Mouse (Mus musculus) CD4-positive helper T cell, adult 2 months (primary cell): ENCODE results near the gene Mcf2l.

Experiments used
- DNase-seq: peaks from one replicate; pipeline ENCODE4 v3.0.0-alpha.2; 2012; ENCODE audit warnings: low read depth, missing footprints, low spot score

The Mcf2l gene

DNA sequence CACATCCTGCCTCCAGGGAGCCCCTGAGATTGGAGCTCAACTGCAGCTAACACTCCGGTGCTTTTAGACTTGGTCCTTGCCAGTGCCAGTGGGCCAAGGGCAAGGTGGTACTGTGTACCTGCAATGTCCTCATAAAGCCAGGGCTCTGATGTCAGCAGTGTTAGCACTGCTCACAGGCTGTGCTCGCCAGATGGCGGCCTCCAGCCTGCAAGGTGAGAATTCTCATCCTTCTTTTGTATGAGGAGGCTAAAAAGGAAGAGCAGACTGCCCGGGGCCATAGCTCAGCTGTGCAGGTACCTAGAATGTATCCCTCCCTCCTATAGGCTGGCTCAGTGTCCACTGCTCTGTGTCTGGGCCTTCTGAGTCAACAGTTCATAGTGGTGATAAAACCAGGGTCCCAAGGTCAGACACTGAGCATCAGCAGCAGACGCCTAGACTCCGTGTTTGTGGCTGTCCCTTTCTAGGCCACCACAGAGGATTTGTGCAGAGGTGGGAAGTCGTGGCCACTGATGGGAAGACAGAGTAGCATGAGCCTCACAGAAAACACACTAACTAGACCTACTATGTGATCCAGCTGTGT, 77.5 kb downstream of the Mcf2l start:
- no peak for DNase-seq

DNA sequence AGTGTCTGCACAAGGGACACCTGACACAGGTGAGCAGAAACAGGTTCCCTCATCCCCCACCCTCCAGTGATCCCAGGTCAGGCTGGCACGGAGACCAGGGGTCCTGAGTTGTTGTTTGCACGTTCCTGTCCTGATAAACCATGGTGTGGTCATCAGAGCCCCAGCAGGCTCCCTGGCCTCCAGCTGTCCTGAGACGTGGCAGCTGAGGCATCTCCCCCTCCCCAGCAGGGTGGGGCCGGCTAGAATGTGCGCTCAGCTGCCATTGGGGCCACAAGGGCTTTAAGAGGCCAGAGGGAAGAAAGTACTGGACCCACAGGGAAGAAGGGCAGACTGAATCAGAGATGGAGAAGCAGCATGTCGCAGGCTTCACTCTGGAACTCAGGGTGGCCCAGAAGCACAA, 79.1 kb downstream of the Mcf2l start:
- no peak for DNase-seq

DNA sequence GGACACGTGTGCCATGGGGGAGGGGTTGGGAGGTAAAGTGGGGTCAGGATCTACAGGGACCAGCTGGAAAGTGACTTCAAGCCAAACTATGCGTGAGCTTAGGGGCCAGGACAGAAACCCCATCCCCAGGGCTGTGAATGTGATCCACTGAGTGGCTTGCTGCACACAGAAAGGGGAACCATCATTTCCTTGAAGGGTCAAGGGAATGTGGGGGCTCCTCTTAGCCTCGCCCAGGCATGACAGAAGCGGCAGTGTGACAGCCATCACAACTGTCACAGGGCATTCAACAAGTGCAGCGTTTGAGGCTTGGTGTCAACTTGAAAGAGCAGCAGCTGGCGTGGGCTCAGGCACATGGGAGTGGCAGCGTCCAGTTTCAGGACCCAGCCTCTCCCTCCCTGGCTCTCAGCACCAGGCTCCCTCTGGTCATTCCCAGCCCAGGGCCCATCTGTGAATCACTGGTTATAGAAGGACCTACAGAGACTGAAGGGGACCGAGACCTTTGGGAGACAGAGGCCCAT, 81.8 kb downstream of the Mcf2l start:
- DNase-seq = no peak

DNA sequence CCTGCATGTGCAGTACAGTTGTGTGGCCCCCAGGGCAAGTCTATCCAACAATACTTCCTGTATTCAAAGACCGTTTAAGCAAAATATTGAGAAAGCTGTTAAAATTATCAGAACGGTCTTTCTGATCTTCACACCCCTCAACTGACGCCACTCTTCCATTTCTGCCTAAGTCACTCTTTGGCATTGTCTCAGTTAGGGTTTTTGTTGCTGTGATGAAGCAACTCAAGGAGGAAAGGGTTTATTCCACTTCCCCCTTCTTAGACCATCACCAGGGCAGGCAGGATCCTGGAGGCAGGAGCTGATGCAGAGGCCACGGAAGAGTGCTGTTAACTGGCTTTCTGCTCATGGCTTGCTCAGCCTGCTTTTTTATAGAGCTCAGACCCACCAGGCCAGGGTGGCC, 82.3 kb downstream of the Mcf2l start:
- no peak for DNase-seq

DNA sequence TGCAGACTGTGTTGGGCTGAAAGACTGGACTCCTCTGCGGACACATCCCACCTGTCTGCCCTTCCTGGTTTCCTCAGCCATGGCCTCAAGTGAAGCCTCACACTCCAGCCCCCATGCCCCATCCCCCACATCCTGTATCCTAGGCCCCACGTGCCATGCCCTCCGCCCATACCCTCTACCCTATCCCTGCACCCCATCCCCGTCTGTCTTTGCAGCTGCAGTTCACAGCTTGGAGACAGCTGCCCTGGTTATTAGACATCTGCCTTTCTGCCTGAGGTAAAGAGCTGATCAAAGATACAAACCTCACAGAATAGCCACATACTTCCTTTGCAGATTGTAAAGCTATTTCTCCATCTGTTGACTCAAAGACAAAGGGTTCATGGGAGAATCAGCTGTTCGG, 83.3 kb downstream of the Mcf2l start:
- no peak for DNase-seq

DNA sequence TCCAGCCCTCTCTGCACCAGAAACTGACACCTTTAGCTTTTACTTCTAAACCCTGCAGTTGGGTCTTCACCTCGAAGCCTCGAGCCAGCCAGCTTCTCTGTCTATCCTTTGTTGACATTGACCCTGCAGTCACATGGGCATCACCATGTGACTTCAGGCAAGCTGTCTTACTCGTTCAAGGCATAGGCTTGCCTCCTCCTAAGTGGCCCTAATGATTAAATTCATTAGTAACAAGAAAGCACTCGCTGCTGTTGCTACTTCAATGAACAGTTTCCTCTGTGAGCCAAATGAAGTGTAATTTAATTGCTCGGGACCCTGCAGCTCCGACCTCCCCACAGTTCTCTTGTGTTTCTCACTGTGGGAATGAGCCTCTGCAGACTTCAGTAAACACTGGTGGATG, 83.8 kb downstream of the Mcf2l start:
- DNase-seq = no peak

DNA sequence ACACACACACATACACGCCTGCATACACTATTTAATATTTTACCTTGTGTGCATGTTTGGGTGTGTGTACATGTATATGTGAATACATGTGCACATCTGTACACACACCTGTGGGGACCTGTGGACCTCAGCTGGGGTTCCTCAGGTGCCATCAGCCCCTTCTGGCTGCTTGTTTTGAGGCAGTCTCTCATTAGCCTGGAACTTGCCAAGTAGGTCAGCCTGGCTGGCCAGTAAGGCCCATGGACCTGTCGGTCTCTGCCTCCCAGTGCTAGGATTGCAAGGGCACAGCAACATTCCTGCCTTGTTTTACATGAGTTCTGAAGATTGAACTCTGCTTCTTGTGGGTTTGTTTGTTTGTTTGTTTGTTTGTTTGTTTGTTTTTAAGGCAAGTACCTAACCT, 87.0 kb downstream of the Mcf2l start:
- DNase-seq = no peak

DNA sequence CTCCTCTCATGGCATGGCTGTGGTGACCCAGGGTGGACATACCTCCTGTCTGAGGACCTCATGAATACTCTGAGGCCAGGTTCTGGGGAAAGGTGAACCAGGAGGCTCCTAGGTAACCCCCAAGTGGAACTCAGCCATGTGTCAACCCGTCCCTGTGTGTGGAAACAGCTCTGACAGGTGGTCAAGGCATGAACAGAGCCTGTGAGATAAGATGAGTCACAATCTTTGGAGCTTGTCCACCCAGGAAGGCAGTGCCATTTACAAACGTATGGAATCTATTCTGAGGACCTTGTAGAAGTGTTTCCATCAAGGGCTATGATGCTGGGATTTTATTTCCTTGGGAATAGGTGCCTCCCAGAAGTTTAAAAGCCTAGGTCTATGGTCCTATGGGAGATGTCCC, 87.6 kb downstream of the Mcf2l start:
- DNase-seq = no peak

DNA sequence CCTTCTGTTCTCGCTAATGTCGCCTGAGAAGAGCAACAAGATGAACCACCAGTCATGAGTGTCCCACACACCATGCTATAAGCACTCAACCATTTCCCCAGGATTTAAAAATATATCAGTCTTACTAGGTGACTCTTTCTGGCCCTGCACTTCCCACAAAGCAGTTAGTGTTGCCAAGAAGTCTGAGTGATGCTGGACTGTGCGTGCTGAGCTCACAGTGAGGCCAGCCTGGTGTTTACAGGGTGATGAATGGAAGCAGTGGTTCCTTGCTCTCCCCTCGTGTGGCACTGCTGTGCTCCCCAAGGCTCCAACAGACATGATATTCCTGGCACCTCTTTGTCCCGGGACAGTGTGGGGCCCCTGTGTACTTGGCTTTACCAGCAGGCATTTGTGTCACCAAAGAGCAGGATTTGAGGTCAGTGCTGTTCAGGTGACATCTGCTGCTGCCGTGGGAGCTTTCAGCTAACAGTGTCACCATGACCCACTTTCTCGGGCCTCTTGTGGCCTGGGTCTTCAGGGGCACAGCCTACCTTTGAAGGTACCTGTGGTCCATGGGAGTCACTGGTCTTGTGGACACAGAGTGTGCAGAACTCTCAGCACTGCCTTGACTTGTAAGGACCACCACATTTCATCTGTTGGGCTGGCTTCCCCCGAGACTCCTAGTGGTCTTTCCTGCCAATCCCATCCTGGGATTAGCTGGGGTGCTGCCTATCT, 88.4 kb downstream of the Mcf2l start:
- DNase-seq = no peak

DNA sequence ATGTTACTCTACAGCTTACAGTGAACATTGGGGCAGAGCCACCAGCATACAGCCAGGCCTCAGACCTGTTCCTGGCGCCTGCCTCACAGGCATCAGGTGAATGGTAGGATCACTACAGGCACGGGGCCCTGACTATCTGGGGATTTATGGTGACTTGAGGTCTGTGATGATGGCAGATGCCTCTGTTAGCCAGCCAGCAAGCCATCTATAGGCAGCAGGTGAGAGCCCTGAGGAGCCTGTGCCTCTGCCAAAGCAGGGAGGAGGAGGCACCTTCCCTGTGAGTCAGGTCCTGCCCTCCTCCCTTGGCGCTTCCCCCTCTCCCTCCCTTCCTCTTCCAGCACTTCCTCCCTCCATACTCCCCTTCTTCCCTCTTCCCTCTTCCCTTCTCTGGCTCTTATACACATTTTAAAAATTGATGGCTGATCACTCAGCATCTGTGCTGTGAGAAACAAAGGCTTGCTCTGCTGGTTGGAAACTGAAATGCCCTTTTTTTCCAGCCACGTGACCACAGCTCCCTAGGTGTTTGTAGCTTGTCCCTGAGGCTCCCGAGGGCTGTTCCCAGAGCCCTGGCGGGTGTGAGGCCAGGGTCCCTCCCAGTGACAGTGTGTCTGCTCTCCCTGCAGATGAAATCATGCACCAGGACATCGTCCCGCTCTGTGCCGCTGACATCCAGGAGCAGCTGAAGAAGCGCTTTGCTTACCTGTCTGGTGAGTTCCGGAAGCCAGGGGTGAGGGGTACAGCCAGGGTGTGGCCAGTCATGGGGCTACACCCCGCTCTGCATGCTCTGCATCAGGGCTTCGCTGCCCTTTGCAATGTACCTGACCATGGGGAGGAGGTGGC, 89.2 kb downstream of the Mcf2l start:
- no peak for DNase-seq

DNA sequence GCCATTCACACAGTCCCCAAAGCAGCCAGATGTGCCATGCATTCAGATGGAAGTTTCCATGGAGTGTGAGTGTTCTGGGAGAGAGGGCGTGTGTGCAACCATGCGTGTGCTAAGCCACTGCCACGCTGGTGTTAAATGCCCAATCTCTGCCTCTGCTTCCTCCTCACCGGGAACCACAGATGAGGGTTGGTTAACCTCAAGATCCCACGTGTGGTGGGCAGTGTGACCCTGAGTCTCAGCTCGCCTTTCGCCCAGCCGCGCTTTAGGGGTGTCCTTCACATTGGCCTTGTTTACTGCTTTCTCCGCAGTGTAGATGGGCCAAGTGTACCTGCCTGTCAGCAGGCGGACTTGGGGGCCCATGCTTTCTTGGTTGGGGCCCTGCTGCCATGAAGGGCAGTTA, 102.7 kb downstream of the Mcf2l start:
- DNase-seq = no peak

DNA sequence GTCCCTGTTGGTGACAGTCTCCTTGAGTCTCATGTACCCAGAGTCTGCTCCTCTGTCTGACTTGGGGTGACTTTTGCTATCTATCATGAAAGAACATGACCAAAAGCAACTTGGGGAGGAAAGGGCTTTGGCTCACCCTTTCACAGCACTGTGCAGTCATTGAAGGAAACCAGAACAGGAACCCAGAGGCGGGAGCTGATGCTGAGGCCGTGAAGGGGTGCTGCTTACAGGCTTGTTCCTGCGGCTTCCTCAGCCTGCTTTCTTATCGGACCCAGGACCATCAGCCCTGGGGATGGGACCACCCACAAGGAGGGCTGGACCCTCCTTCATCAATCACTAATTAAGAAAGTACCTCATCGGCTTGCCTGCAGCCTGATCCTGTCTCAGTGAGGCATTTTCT, 103.1 kb downstream of the Mcf2l start:
- no peak for DNase-seq

DNA sequence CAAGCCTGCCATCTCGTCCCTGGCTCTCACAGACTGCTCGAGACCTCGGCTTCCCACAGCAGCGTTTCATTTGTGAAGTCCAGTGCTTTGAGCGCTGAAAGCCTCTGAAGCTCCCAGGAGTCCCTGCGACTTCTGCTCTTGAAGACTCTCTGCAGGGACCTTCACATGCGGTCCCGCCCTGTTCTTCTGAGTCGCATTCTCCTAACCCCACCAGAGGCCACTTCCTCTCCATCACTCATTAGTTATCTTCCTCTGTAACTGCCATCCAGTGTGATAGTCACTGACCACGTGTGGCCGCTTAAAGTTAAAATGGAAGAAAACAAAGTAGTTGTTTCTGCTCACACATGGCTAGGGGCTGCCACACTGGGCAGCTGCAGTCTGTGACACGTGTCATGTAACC, 103.7 kb downstream of the Mcf2l start:
- no peak for DNase-seq

DNA sequence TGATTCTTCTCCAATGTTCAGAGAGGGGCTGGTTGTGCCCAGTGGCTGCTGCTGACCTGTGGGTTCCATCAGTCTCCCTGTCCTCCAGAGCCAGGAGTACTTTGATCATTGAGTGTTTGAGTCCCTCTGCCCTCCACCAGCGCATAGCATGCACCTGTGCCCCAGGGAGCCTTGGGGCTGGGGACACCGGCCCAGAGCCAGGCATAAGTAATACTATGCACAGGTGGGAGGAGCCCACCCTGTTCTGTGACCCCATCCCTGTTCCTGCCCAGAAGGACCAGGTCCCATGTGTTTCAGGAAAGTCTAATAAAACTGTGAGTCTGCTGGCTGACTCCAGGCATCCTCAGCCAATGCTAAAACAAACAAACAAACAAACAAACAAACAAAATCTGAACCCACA, 104.7 kb downstream of the Mcf2l start:
- DNase-seq = no peak

DNA sequence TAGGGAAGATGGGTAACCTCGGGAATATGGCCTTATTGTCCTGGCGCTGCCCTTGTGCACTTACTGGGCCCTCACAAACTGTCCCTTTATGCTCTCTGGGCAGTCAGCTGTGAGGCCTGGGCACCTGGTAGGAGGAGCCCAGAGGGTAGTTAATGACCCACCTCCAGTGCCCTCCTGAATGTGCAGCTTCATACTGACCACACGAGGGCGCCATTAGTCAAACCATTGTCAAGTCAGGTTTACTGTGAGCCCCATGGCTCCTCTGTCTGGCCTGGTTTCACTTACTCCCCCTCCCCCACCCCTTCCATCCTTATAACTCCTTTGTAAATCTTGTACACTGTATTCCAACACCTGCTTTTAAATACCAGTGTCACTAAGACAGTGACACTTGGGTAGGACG, 105.1 kb downstream of the Mcf2l start:
- DNase-seq = peak; percentile 59

DNA sequence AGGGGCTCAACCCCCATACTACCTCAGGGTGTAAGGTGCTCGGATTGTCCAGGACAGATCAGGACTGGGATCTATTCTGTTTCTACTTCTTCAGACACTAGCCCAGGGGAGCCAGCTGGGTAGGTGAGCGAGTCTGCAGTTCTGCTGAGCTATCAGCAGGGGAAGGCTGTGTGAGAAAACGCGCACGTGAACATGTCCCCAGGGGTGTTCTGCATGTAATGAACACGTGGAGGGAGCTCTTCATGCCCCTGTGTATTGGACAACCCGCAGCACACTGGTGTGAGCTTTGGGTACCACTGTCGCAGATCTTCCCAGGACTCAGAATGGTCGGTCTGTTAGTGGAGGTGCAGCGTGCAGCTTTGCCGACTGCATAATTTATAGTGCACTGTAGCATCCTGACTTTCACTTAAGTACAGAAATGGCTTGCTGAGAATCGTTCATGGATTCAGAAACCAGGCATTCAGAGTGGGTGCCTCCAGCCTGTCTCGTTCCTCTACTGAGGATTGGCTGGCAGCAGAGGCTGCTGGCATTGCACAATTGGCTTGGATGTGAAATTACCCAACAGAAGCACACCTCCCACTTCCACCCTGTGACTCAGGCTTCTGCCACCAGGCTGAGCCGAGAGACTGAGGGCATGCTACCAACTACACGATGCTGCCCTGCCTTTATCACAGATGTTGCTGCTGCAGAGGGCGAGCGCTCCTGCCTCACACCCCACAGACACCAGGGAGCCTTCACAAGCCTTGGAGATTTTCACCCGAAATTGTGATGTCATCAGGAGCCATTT, 110.3 kb downstream of the Mcf2l start:
- no peak for DNase-seq

DNA sequence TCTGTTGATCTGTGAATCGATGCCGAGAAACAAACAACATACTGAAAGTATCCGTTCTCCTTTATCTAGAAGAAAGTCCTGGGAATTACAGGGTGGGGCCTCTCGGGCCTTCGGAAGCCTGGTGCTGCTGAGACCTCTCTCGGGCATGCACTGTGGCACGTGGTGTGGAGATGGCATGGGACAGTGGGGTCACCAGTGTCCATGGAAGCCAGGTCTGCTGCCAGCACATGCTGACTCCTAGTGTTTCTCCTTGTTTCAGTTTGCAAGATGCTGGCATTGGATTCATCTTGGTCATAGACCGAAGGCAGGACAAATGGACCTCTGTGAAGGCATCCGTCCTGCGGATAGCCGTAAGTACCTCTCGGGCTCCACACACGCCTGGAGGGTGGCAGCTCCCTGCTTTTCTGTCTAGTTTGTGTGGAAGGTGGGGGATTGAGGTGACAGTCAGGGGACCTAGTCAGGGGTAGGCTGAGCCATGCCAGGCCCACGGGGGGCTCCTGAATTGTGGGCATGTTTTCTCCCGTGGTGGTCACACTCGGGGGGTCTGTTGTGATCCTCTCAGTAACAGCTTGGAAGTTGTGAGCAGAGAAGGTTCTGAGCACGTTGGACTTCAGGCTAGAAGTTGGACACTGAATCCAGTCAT, 111.1 kb downstream of the Mcf2l start:
- DNase-seq = no peak

DNA sequence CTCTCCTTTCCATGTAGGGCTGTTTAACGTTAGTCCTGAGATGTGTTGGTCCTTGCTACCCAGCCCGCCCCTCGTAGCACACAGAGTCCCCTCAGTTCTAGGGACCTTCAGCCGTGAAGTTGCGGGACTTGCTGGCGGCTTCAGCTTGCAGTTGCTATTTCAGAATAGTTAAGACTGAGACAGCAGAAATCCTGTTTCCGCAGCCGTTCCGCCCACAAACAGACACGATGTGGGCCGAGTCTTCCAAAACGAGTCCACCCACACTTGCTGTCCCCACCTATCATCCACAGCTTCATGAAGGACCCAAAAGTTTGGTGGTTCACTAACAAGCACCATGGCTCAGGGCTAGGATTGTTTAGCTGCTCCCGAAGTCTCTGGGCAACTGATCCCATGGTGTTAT, 111.7 kb downstream of the Mcf2l start:
- DNase-seq = no peak

DNA sequence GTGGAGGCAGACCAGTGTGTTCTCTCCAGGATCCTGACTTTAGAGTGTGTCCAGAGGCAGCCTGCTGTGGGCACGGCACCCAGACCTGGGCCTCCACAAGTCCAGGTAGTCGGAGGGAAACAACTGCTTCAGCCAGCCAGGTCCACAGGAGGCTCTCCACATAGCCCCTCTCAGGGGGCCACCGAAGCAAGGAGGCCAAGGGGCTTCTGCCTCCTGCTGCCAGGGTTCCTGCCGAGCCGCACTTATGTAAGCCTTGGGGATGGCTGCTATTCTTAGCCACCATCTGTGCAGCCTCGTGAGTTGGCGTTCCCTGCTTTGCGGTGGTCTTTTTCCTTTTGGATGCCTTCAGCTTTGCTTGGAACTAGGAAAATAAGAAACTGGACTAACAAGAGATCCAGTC, 114.0 kb downstream of the Mcf2l start:
- no peak for DNase-seq

DNA sequence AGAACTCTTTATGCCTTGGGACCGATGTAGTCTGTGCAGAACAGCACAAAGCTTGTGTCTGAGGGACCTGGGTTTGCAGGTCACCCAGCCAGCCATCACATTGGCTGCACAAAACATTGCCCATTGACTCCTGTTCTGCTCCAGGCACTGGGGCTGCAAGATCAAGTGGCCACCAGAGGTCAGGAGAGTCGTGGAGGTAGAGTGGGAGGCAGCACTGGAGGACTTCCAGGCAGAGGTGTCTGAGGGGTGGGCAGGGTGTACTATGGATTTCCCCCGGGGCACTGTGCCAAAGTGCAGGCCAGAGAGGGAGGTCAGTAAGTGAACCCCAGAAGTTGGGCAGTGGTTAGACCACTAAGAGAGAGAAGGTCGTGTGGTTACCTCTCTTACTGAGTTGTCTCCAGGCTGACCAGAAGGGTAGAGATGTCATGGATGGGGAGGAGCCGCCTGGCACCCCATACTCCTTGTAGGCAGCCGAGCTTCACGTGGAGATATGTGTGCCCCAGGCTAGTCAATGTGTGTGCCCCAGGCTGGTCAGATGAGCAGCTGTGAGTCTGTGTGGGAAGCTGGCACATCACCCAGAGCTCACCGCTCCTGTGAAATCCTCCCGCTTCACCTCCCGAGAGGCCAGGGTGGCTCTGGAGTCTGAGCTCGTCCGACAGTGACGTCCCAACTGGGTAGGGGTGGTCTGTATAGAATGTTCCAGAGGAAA, 115.3 kb downstream of the Mcf2l start:
- no peak for DNase-seq

DNA sequence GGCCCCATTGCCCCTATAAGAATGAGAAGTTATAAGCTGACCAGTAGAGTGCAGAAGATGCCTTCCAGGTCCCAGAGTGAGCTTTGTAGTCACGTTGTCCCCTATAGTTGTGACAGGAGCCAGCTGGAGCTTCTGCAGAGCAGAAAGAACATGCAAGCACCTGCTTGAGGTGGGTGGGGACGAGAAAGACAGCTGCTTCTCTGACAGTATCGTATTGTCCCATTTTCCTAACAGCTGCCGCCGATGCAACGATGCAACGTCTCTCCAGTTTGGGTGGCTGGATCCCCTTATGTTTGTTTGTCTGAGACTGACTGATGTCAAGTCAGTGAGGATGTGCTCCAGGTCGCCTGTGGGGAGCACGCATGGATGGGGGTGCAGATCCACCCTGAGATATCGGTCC, 117.8 kb downstream of the Mcf2l start:
- DNase-seq = no peak
